Mouse (Mus musculus) MEL (cell line): ENCODE measurements at regions not wholly inside any gene's neighbourhood (a gene's known extent, or its start where the extent isn't known, plus 50 kb on each side); places are given as distances from the start of the nearest gene placed in this dataset.

ENCODE experiments used
- GATA1 ChIP-seq: IDR thresholded peaks from 2 replicates; pipeline ENCODE4 v1.6.1; 2011; ENCODE audit warnings: low read depth, low read length, improper control_type of control experiment
- MAX ChIP-seq: IDR thresholded peaks from 2 replicates; pipeline ENCODE4 v1.6.1; 2011; ENCODE audit warnings: low read length, improper control_type of control experiment
- MXI1 ChIP-seq: IDR thresholded peaks from 2 replicates; pipeline ENCODE4 v1.6.1; 2011; ENCODE audit warnings: mild to moderate bottlenecking, low read depth, low read length, improper control_type of control experiment
- NELFE ChIP-seq: IDR thresholded peaks from 2 replicates; pipeline ENCODE4 v1.6.1; 2011; ENCODE audit warnings: low read depth, low read length, improper control_type of control experiment
- POLR2AphosphoS2 ChIP-seq: IDR thresholded peaks from 2 replicates; pipeline ENCODE4 v1.6.1; 2011; ENCODE audit warnings: low read length, improper control_type of control experiment
- ZNF384 ChIP-seq: IDR thresholded peaks from 2 replicates; pipeline ENCODE4 v1.6.1; 2012; ENCODE audit warnings: low read depth, mild to moderate bottlenecking, inconsistent platforms, low read length, improper control_type of control experiment

GRCm38 (mm10) chr1:145962303-145962702 is 532.3 kb upstream of the Brinp3 start:
- TF ChIP-seq ZNF384 (no peak), NELFE (no peak), POLR2AphosphoS2 (no peak), MXI1 (no peak), MAX (no peak), GATA1 (no peak)
